Mouse (Mus musculus) kidney, embryonic 15.5 days (tissue): Measurements from ENCODE around the gene Gm8773. TPM values are rescaled to one million over a fixed set of nuclear protein-coding genes. Genes with fewer than 3 reads are reported as not detected.

ENCODE experiments used
- ATAC-seq: fragments of 200-750 bp; cut with Nextera tagmentation; replicated peaks from 2 replicates; pipeline ENCODE4 v1.8.0; 2017; ENCODE audit warnings: moderate TSS enrichment; ENCODE audit not compliant: low FRiP score
- H3K27ac ChIP-seq: fragments of 300-500 bp; sonication (generic); 2 replicates; pipeline ENCODE4 v1.5.1; 2015; ENCODE audit warnings: mild to moderate bottlenecking, inconsistent platforms
- H3K27me3 ChIP-seq: fragments of 300-500 bp; sonication (generic); 2 replicates; pipeline ENCODE4 v1.6.1; 2015; ENCODE audit warnings: inconsistent platforms
- H3K36me3 ChIP-seq: fragments of 300-500 bp; sonication (generic); 2 replicates; pipeline ENCODE4 v1.6.1; 2015; ENCODE audit warnings: inconsistent platforms
- H3K4me1 ChIP-seq: fragments of 300-500 bp; sonication (generic); 2 replicates; pipeline ENCODE4 v1.6.1; 2015; ENCODE audit warnings: inconsistent platforms
- H3K4me2 ChIP-seq: fragments of 300-500 bp; sonication (generic); 2 replicates; pipeline ENCODE4 v1.6.1; 2015; ENCODE audit warnings: moderate library complexity, mild to moderate bottlenecking, inconsistent platforms
- H3K4me3 ChIP-seq: fragments of 300-500 bp; sonication (generic); replicated peaks from 2 replicates; pipeline ENCODE4 v1.5.1; 2015; ENCODE audit warnings: mild to moderate bottlenecking, inconsistent platforms
- H3K9ac ChIP-seq: fragments of 300-500 bp; sonication (generic); 2 replicates; pipeline ENCODE4 v1.6.1; 2015; ENCODE audit warnings: mild to moderate bottlenecking, inconsistent platforms
- H3K9me3 ChIP-seq: fragments of 300-500 bp; sonication (generic); replicated peaks from 2 replicates; pipeline ENCODE4 v1.6.1; 2016; ENCODE audit warnings: inconsistent platforms
- WGBS: fragments of 180-500 bp; shearing (Covaris S2); methylation state at CpG from one replicate; pipeline ENCODE4 v1.1.7; 2015; ENCODE audit warnings: mixed read lengths; 5-methylcytosine and 5-hydroxymethylcytosine counted together
- polyA plus RNA-seq: library from polyadenylated mRNA; unstranded; fragments of >200 nt; fragmentation: Nextera tagmentation; extraction: Ambion mirVana; gene quantifications from 2 replicates; pipeline ENCODE4 v1.2.1, GENCODE M21; 2015

The Gm8773 gene
- 0.85 and 0.88 TPM in 2 replicates for polyA plus RNA-seq

DNA sequence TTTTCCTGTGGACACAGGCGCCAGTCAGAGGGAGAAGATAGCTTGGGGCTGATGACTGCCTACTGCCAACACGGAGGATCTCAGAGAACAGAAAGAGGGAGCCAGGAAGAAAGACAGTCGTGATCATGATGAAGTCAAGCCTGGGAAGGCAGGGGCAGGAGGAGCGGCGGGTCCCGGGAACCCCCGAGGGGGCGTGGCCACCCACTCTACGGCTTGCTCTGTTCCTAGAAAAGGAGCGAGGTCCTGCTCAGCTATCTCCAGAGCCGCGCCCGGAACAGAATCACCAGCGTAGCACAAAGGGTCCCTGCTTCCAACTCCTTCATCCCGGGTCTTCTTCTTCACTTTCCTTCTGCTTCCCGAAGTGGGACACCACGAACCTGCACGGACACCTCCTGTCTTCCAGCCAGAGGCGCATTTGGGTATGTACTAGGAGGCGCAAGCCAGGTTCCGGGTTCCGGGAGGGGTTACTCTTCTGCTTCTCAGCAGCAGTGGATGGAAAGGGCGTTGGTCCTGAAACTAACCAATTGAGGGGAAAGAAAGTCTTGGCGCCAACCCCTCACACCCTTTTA, at the start of gene Gm8773:
Gm8773 (plus strand) TSS at position 51 of the 569 bp plus-strand sequence.
- H3K4me1 ChIP-seq: 0 out of 2 replicates have a peak, but pooled peaks cover 9% of the 10 kb centered on the region
- peaks cover 36% of the 10 kb centered on the region for H3K27me3 ChIP-seq
- no peaks in the 10 kb centered on the region for H3K36me3 ChIP-seq
- H3K27ac ChIP-seq: no peak within 1 kb of the TSS
- H3K9me3 ChIP-seq: no peaks in the 10 kb centered on the region
- H3K4me2 ChIP-seq: peak within 1 kb of the TSS; percentile 89
- WGBS: 2% methylated on average over 22 of the region's 24 CpGs
- ATAC-seq: peak; percentile 83
- peak within 1 kb of the TSS; percentile 29; the same call in 1 of the 2 replicates for H3K9ac ChIP-seq
- H3K4me3 ChIP-seq: peak within 1 kb of the TSS; percentile 53

DNA sequence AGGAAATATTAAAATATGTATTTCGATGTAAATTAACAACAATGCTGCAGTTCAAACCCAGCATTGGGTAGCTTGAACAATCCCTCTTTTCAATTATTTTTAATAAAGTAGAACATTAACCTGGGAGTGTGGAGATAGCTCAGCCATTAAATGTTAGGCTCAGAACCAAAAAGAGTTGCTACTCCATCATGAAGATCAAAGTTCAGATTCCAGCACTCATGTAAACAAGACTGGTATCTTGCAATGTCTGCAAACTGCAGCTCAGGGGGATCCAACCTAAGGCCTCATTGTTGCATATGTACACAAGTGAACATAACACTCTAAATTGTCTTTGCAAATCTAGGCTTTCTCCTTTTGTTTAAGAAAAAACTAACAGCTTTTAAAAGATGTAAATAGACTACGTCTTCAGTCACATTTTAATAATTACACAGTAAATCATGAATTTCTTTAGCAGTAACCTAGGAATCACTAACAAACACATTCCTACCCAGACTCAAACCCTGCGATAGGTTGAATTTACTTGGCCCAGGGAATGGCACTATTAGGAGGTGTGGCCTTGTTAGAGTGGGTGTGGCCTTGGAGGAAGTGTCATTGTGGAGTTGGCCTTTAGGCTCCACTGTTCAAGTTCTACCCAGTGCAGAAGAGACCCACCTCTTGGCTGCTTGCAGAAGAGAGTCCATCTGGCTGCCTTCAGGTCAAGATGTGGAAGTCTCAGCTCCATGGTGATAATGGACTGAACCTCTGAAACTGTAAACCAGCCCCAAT, 39.8 kb upstream of the Gm8773 start:
- H3K27me3 ChIP-seq: no peaks in the 10 kb centered on the region
- H3K27ac ChIP-seq: peak overlapping the region; percentile 56
- no peak overlapping the region for H3K4me2 ChIP-seq
- no peak overlapping the region for H3K4me3 ChIP-seq
- ATAC-seq: peak; percentile 87
- H3K9ac ChIP-seq: no peak overlapping the region
- H3K4me1 ChIP-seq: no peaks in the 10 kb centered on the region
- no peaks in the 10 kb centered on the region for H3K9me3 ChIP-seq
- WGBS: 81% methylated on average over 3 of the region's 3 CpGs
- H3K36me3 ChIP-seq: peaks cover 9% of the 10 kb centered on the region

DNA sequence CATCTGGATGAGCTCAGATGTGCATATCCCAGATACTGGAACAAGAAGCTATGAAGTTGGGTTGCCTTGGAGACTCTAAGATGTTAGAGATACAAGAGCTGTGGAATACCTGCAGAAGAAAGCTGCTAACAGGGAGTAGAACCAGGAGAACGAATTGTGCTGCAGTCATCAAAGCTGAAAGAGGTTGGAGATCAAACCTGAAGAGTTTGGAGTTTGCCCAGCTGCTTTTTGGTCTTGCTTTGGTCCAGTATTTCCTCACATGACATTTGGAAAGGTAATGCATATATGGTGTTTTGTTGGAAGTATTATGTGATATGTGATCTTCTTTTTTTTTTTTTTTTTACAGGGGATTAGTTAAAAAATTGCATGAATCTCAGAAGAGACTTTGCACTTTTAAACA, 37.5 kb upstream of the Gm8773 start:
- Histone ChIP-seq H3K27me3 (no peaks in the 10 kb centered on the region), H3K4me3 (no peak overlapping the region), H3K4me1 (no peaks in the 10 kb centered on the region), H3K9me3 (no peaks in the 10 kb centered on the region), H3K9ac (no peak overlapping the region), H3K27ac (no peak overlapping the region), H3K36me3 (peaks cover 22% of the 10 kb centered on the region), H3K4me2 (no peak overlapping the region)
- WGBS: 92% methylated on average over 1 of the region's 1 CpGs
- ATAC-seq: no peak

DNA sequence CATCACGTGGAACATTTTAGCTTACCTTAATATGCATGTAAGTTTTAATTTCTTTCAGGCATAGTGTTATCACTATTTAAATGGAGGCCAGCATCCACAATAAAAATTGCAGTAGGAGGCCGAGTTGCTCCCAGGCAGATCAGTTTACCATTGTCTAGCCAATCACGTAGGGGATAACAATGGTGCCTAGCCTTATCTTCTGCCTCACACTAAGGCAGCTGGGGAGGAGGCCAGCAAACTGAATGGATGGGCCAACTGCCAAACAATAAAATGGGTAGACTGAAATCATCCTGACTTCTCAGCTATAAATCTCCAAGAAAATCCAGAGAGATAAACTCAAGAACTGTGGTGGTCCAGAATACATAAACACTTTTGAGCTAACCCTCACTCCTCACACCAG, 33.8 kb upstream of the Gm8773 start:
- Histone ChIP-seq H3K4me3 (no peak overlapping the region), H3K9ac (no peak overlapping the region), H3K9me3 (no peaks in the 10 kb centered on the region), H3K4me1 (no peaks in the 10 kb centered on the region), H3K4me2 (no peak overlapping the region), H3K27me3 (no peaks in the 10 kb centered on the region), H3K36me3 (peaks cover 53% of the 10 kb centered on the region), H3K27ac (no peak overlapping the region)
- 77% methylated on average over 3 of the region's 3 CpGs for WGBS
- no peak for ATAC-seq

DNA sequence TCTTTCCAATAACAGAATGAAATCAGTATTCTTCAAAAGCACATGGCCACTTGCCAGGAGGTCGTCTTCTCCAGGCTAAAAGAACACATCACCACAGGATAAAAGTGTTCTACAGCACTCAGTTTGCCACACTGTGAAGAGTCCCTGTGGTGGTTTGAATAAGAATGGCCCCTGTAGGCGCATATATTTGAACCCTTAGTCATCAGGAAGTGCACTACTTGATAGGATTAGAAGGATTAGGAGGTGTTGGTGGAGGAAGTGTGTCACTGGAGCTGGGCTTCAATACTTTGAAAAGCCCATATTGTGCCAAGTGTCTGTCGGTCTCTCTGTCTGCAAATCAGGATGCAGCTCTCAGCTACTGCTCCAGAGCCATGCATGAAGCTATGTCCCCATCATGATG, 33.2 kb upstream of the Gm8773 start:
- Histone ChIP-seq H3K4me3 (no peak overlapping the region), H3K4me2 (no peak overlapping the region), H3K9ac (no peak overlapping the region), H3K36me3 (peaks cover 54% of the 10 kb centered on the region), H3K9me3 (no peaks in the 10 kb centered on the region), H3K27me3 (no peaks in the 10 kb centered on the region), H3K27ac (no peak overlapping the region), H3K4me1 (no peaks in the 10 kb centered on the region)
- ATAC-seq: no peak
- WGBS: 77% methylated on average over 3 of the region's 3 CpGs

DNA sequence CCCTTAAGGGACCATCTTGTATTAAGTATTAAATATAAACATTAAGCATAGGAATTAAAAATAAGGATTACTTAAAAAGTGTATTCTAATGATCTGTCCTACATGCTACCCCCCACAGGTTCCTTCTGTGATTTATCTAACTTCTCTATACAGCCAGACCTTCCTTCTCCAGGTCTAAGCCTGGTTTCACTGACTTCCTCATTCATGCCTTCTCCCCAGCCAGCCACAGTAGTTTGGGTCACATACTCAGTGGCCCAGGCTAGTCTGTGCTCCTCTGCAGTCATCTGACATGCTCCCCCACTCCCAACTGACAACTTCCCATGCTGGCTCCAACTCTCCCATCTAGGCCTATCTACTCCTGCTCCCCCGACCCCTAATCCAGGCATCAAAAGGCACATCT, 22.5 kb upstream of the Gm8773 start:
- 80% methylated on average over 1 of the region's 1 CpGs for WGBS

DNA sequence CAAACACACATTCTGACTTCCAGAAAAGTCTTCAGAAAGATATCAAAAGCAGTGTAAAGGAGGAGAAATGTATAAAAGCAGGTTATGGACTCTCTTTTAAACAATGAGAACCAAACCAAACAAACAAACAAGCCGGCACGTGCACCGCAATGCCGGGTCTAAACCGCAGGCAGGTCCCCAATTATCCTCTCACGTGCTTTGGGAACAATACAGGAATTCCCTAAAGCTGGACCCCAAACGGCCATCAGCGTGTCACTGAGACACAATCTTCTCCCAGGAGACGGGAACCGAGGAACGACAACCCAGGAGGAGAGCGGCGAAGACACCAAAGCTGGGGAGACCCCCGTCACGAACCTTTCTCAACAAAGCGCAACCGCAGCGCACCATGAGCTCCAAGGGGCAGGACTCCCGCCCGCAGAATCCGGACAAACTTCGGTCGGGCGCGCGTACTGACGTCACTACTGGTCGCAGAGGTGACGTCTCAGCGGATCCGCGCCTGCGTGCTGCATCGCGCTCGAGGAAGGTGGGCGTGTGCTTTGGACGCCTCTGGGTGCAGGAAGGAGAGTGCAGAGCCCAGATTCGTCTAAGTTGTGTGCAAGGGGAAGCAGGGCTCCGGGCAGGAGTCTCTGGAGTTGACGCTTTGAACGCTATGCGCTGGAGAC, 14.4 kb upstream of the Gm8773 start, which contains the start of gene Gtpbp10:
Gtpbp10 (minus strand) TSS at position 460 of the 662 bp plus-strand sequence.
- H3K9me3 ChIP-seq: no peaks in the 10 kb centered on the region
- H3K9ac ChIP-seq: peak within 1 kb of the TSS; percentile 73
- peak within 1 kb of the TSS; percentile 71 for H3K27ac ChIP-seq
- WGBS: under 1% methylated on average over 43 of the region's 43 CpGs
- peak; percentile 99 for ATAC-seq
- peaks cover 11% of the 10 kb centered on the region for H3K36me3 ChIP-seq
- H3K4me2 ChIP-seq: peak within 1 kb of the TSS; percentile 70
- peaks cover 16% of the 10 kb centered on the region for H3K4me1 ChIP-seq
- H3K4me3 ChIP-seq: peak within 1 kb of the TSS; percentile 65
- 0 out of 2 replicates have a peak, but pooled peaks cover 11% of the 10 kb centered on the region for H3K27me3 ChIP-seq

More for the DNA sequence above, 22.5 kb upstream of the Gm8773 start:
- no peak overlapping the region for H3K4me3 ChIP-seq
- H3K9me3 ChIP-seq: no peaks in the 10 kb centered on the region
- peaks cover 72% of the 10 kb centered on the region for H3K36me3 ChIP-seq
- ATAC-seq: no peak
- H3K27me3 ChIP-seq: no peaks in the 10 kb centered on the region
- H3K9ac ChIP-seq: no peak overlapping the region
- no peak overlapping the region for H3K4me2 ChIP-seq
- no peaks in the 10 kb centered on the region for H3K4me1 ChIP-seq
- H3K27ac ChIP-seq: no peak overlapping the region

DNA sequence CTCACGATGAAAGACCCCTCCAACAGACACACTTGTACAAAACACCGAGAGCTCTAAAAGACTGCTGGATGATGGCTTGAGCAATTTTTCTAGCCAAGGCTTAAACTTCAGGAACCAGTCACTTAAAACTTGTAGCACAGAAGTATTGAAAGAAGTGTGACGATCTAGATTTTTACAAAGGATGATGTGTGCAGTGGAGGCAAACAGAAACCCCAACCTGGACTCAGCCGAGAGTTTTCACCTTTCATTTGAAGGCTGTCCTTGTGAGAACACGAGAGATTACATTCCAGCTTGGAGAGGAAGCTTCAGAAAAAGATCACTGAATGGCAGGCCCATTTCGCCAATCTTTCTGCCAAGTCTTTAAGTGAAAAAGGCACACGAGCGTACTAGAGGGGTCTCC, 13.8 kb upstream of the Gm8773 start:
- Histone ChIP-seq H3K27ac (peak overlapping the region; percentile 71; the same call in 1 of the 2 replicates), H3K36me3 (peaks cover 5% of the 10 kb centered on the region), H3K9ac (peak overlapping the region; percentile 73), H3K4me1 (peaks cover 16% of the 10 kb centered on the region), H3K9me3 (no peaks in the 10 kb centered on the region), H3K27me3 (0 out of 2 replicates have a peak, but pooled peaks cover 11% of the 10 kb centered on the region), H3K4me3 (peak overlapping the region; percentile 65), H3K4me2 (peak overlapping the region; percentile 70)
- ATAC-seq: peak; percentile 9; the same call in 1 of the 2 replicates
- WGBS: 38% methylated on average over 8 of the region's 8 CpGs

DNA sequence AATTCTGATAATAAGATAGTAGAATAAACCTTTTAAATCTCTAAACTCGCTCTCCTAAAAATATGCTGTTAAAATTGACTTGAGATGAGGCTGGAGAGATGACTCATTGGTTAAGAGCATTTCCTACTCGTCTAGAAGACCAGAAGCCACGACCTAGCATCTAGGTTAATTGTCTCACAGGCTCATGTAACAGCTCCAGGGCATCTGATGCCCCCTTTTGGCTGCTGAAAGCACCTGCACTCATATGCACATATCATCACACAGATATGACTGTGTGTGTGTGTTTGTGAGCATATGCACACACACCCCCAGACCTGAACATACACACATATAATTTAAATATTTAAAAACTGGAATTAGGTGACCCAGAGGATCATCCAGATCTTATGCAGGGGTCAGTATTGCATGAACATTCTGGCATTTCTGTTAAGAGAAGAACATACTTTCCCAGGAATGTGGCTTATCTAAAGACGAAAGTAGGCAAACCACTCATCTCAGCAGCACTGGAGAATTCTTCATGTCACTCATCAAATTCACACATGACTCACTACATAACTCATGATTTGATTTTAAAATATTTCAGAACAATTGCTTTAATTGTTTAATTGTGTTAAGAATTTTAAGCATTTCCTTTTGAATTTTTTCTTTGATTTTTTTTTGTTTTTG, 12.4 kb upstream of the Gm8773 start:
- peaks cover 16% of the 10 kb centered on the region for H3K4me1 ChIP-seq
- no peak overlapping the region for H3K9ac ChIP-seq
- no peak for ATAC-seq
- no peak overlapping the region for H3K27ac ChIP-seq
- 0 out of 2 replicates have a peak, but pooled peaks cover 11% of the 10 kb centered on the region for H3K27me3 ChIP-seq
- H3K9me3 ChIP-seq: no peaks in the 10 kb centered on the region
- H3K36me3 ChIP-seq: no peaks in the 10 kb centered on the region
- WGBS: 64% methylated on average over 4 of the region's 4 CpGs
- H3K4me3 ChIP-seq: no peak overlapping the region
- H3K4me2 ChIP-seq: no peak overlapping the region

DNA sequence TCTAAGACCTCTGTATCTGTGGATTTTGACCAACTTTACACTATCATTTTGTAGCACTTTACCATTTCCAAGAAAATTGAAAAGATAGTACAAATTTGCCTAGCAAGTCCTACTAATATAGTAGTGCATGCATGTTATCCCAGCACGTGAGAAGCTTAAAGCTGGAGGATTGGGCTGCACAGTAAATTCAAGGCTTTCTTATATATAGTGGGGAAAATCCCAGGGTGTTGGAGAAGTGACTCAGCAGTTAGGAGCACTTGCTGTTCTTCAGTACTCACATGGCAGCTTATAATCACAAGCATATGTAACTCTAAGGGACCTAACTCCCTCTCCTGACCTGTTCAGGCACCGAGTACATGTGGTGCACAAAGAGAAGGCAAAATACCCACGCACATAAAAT, 11.2 kb upstream of the Gm8773 start:
- no peak overlapping the region for H3K9ac ChIP-seq
- H3K9me3 ChIP-seq: no peaks in the 10 kb centered on the region
- H3K4me1 ChIP-seq: peaks cover 15% of the 10 kb centered on the region
- no peak for ATAC-seq
- no peak overlapping the region for H3K27ac ChIP-seq
- no peak overlapping the region for H3K4me2 ChIP-seq
- H3K4me3 ChIP-seq: no peak overlapping the region
- H3K36me3 ChIP-seq: no peaks in the 10 kb centered on the region
- WGBS: 66% methylated on average over 3 of the region's 3 CpGs
- H3K27me3 ChIP-seq: 0 out of 2 replicates have a peak, but pooled peaks cover 11% of the 10 kb centered on the region

DNA sequence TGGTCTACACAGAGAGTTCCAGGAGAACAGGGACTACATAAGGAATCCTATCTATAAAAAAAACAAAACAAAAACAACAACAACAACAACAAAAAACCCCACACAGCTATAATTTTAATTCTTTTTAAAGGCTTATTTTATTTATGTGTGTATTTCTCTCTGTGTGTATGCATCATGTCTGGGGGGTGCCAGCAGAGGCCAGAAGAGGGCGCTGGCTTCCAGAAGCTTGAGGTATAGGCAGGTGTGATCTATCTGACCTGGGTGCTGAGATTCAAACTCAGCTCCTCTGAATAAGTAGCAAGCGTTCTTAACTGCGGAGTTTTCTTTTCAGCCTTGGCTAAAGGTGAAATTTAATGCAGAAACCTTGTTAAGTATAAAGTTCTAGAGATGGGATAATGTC, 14.1 kb downstream of the Gm8773 start:
- no peaks in the 10 kb centered on the region for H3K4me1 ChIP-seq
- H3K4me2 ChIP-seq: no peak overlapping the region
- H3K9me3 ChIP-seq: no peaks in the 10 kb centered on the region
- ATAC-seq: no peak
- 85% methylated on average over 3 of the region's 3 CpGs for WGBS
- H3K4me3 ChIP-seq: no peak overlapping the region
- no peaks in the 10 kb centered on the region for H3K27me3 ChIP-seq
- no peaks in the 10 kb centered on the region for H3K36me3 ChIP-seq
- no peak overlapping the region for H3K27ac ChIP-seq
- H3K9ac ChIP-seq: no peak overlapping the region
